In the genomic region with DNA sequence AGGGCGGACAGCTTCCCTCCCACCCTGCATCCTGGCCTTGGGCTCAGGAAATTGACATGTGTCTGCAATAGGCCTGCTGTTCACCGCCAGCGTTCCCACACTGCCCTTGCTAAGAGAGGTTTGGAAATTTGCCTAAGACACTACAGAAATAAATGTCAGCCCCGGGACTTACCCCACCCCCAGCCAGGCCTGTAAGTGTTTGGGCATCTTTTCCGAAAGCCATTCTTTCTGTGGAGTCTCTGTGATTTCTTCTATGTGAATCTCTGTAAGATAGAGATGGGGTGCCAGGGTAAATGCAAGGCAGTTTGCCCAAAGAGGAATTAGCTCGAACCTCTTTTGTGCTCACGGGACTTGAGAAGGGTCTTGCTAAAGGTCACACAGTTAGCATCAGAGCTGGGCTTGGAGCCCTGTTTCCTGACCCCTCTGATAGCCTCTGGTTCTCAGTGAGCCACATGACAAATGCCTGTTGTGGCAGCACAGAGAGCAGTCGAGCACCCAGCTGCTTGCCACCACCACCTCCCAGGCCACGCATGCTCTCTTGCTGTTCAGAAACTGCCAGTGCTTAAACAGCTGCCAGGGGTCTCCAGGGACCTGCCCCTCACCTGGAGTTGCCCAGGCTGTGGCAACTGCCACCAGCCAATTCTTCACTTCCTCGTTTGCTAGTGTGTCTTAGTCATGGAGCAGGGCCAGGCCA, we compare ENCODE assay signal across 11 mouse cellular contexts. TPM values are rescaled to one million over a fixed set of nuclear protein-coding genes. Genes with fewer than 3 reads are reported as not detected.
DNase-seq lines count a peak whose midpoint lies in the region; ATAC-seq lines count a peak whose summit lies in the region.
"Had no signal": no experiment of that assay in that cellular context is flagged by ENCODE, and none has a peak within 500 bp of the region (broad histone marks: within the 10 kb centered on the region; RNA-seq: fewer than 3 reads in every experiment).

No protein-coding gene starts in this region.

- no peaks in the 10 kb centered on the region for H3K27me3 ChIP-seq in neural tube, embryonic 14.5 days (ENCODE audit: control insufficient read depth, insufficient read depth, low read length)

- H3K4me2 ChIP-seq in neural tube, embryonic 14.5 days (ENCODE audit: low read depth, low read length), result no peak overlapping the region
- H3K4me2 ChIP-seq: limb, embryonic 13.5 days had no signal

- no peak overlapping the region for H3K27ac ChIP-seq in neural tube, embryonic 14.5 days (ENCODE audit: low read depth, low read length)
- H3K27ac ChIP-seq: limb, embryonic 13.5 days had no signal

- WGBS in neural tube, embryonic 14.5 days, result 47% methylated on average over 10 of the region's 10 CpGs

- no peaks in the 10 kb centered on the region for H3K9me3 ChIP-seq in neural tube, embryonic 14.5 days (ENCODE audit: control insufficient read depth, low read length)
- H3K9me3 ChIP-seq: limb, embryonic 13.5 days had no signal

- H3K4me3 ChIP-seq in neural tube, embryonic 14.5 days (ENCODE audit: low read depth, low read length), result no peak overlapping the region
- H3K4me3 ChIP-seq: limb, embryonic 13.5 days had no signal

- DNase-seq in adrenal gland, adult (ENCODE audit: inconsistent age in 2 of 2, low spot score in 1 of 2), result peak; percentile 80 to 91
- DNase-seq in adrenal gland, adult 8-10 months, result no peak
- DNase-seq in neural tube, embryonic 10.5 days (ENCODE audit: extremely low spot score, low spot score), result no peak
- DNase-seq in heart, postnatal 4 days, result peak; percentile 69
- peak; percentile 70 to 77 for DNase-seq in spleen, postnatal 36 days (ENCODE audit: low spot score in 2 of 2)
- no peak for DNase-seq in thymus, postnatal 36 days
- DNase-seq in urinary bladder, postnatal 14 days (ENCODE audit: low spot score), result no peak

- 0 out of 2 replicates have a peak overlapping the region, but pooled peaks have one; percentile 11 for H3K9ac ChIP-seq in neural tube, embryonic 14.5 days (replicated peaks; ENCODE audit: low read depth, low read length)
- H3K9ac ChIP-seq: limb, embryonic 13.5 days had no signal

- no peak for ATAC-seq in neural tube, embryonic 14.5 days (ENCODE audit: low read depth)

- no peaks in the 10 kb centered on the region for H3K36me3 ChIP-seq in neural tube, embryonic 14.5 days (ENCODE audit: control insufficient read depth, insufficient read depth, low read length)
- H3K36me3 ChIP-seq: limb, embryonic 13.5 days had no signal

- peaks cover under 1% of the 10 kb centered on the region; the same call in 1 of the 2 replicates for H3K4me1 ChIP-seq in neural tube, embryonic 14.5 days (ENCODE audit: control insufficient read depth, insufficient read depth, low read length)

RNA-seq across cellular contexts. Expression of a gene that starts 6.0 kb away (rescaled TPM):
- total RNA-seq in adrenal gland, adult 8-10 months (2022), result 1,000 to 10,000 TPM; 1,385 to 1,638 (median 1,575) TPM
- polyA plus RNA-seq in neural tube, embryonic 14.5 days (2014; fragmentation: Nextera tagmentation; extraction: Ambion mirVana), result 10.5 and 12.9 TPM in 2 replicates
- total RNA-seq in heart, postnatal 4 days (2021), result 100 to 1,000 TPM; 145 TPM
- polyA plus RNA-seq: C2C12 had no signal

RNA-seq across cellular contexts. Expression of a gene that starts 48.3 kb away (rescaled TPM):
- total RNA-seq in adrenal gland, adult 8-10 months (2022), result 1 to 10 TPM; 1.9 to 6.7 (median 3.7) TPM
- not detected in 2 replicates for polyA plus RNA-seq in neural tube, embryonic 14.5 days (2014; fragmentation: Nextera tagmentation; extraction: Ambion mirVana)
- not detected for total RNA-seq in heart, postnatal 4 days (2021)
- polyA plus RNA-seq: C2C12; neural tube, embryonic 11.5 days had no signal

RNA-seq across cellular contexts. Expression of a gene that starts 53.8 kb away (rescaled TPM):
- total RNA-seq in adrenal gland, adult 8-10 months (2022), result 10 to 100 TPM; 39.8 to 60.3 (median 49.4) TPM
- 33.1 and 37.1 TPM in 2 replicates for polyA plus RNA-seq in neural tube, embryonic 14.5 days (2014; fragmentation: Nextera tagmentation; extraction: Ambion mirVana)
- total RNA-seq in heart, postnatal 4 days (2021), result 10 to 100 TPM; 35.1 to 38.5 TPM

Comparison
In these comparisons a context has a peak if more than half of its experiments do, and no peak if none do; other contexts are left out.
1. DNase-seq: peak in adrenal gland, adult (2 of 2), heart, postnatal 4 days (single experiment) and spleen, postnatal 36 days (2 of 2); none in adrenal gland, adult 8-10 months (single experiment), neural tube, embryonic 10.5 days (single experiment), thymus, postnatal 36 days (0 of 2) and urinary bladder, postnatal 14 days (single experiment).
2. RNA of a gene that starts 6.0 kb away (total RNA-seq): 1,385 to 1,638 TPM in adrenal gland, adult 8-10 months; 145 TPM in heart, postnatal 4 days; every median in the first group is over 4 times any median in the second.